ENCODE assay signal across 13 mouse cellular contexts in the genomic region with DNA sequence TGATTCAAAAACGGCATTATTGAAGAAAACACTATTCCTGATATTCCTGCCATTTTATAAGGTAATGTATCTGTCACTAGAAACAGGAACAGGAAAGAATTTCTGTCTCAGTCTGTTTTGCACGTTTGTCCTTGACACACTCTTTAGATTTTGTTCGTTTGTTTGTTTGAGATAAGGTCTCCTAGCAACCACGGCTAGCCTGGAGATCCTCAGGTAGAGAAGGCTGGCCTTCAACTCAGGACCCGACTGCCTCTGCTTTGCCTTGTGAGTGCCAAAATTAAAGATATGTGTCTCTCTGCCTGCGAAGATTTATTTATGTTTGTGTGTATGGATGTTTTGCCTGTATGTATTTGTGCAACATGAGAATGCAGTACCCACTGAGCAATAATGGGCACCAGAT. TPM values are rescaled to one million over a fixed set of nuclear protein-coding genes. Genes with fewer than 3 reads are reported as not detected.
A peak's percentile ranks its signal among the peaks of the same experiment; 100 is the strongest.
DNase-seq lines count a peak whose midpoint lies in the region; ATAC-seq and TF ChIP-seq lines count a peak whose summit lies in the region.
"Had no signal": no experiment of that assay in that cellular context is flagged by ENCODE, and none has a peak within 500 bp of the region (broad histone marks: within the 10 kb centered on the region; RNA-seq: fewer than 3 reads in every experiment).

No protein-coding gene starts in this region.

- H3K27ac ChIP-seq in lung, postnatal 0 days (ENCODE audit: low read length), result no peak overlapping the region
- H3K27ac ChIP-seq in stomach, embryonic 15.5 days, result no peak overlapping the region
- H3K27ac ChIP-seq: forebrain, embryonic 12.5 days had no signal

- no peaks in the 10 kb centered on the region for H3K36me3 ChIP-seq in lung, postnatal 0 days (ENCODE audit: insufficient read depth, low read length)
- H3K36me3 ChIP-seq in stomach, embryonic 15.5 days, result no peaks in the 10 kb centered on the region; the same call in 1 of the 2 replicates

- H3K9me3 ChIP-seq in lung, postnatal 0 days (ENCODE audit: low read length), result no peaks in the 10 kb centered on the region
- H3K9me3 ChIP-seq in stomach, embryonic 15.5 days, result no peaks in the 10 kb centered on the region
- H3K9me3 ChIP-seq: forebrain, embryonic 12.5 days; megakaryocyte, embryonic 14.5 days had no signal

- peak; percentile 40 for DNase-seq in adrenal gland, adult 2 months
- DNase-seq in adrenal gland, postnatal 4 days (ENCODE audit: low spot score in 2 of 2), result no peak
- DNase-seq in lung, postnatal 0 days (ENCODE audit: low spot score), result peak; percentile 16
- DNase-seq in lung, postnatal 14 days, result no peak
- peak; percentile 73 for DNase-seq in large intestine, adult 2 months (ENCODE audit: low read depth, low spot score)
- no peak for DNase-seq in gastrocnemius, postnatal 36 days
- DNase-seq in right cerebral cortex, postnatal 36 days (ENCODE audit: low spot score in 2 of 2), result no peak
- DNase-seq: gastrocnemius, postnatal 25 days; thymus, adult 18-20 months had no signal

- no peak for TF ChIP-seq CTCF in lung, postnatal 0 days (IDR thresholded peaks at IDR 0.05)

- TF ChIP-seq EP300 in lung, postnatal 0 days (IDR thresholded peaks at IDR 0.05), result no peak

- no peak overlapping the region for H3K4me3 ChIP-seq in lung, postnatal 0 days (ENCODE audit: low read depth, low read length)
- H3K4me3 ChIP-seq in stomach, embryonic 15.5 days (replicated peaks), result no peak overlapping the region
- H3K4me3 ChIP-seq: forebrain, embryonic 12.5 days; megakaryocyte, embryonic 14.5 days had no signal

- no peaks in the 10 kb centered on the region for H3K4me1 ChIP-seq in lung, postnatal 0 days (ENCODE audit: insufficient read depth, low read depth, low read length)
- H3K4me1 ChIP-seq in stomach, embryonic 15.5 days, result no peaks in the 10 kb centered on the region
- H3K4me1 ChIP-seq: forebrain, embryonic 12.5 days had no signal

- no peaks in the 10 kb centered on the region for H3K27me3 ChIP-seq in lung, postnatal 0 days (replicated peaks; ENCODE audit: insufficient read depth, low read length)
- H3K27me3 ChIP-seq in stomach, embryonic 15.5 days (replicated peaks), result no peaks in the 10 kb centered on the region
- H3K27me3 ChIP-seq: forebrain, embryonic 12.5 days; megakaryocyte, embryonic 14.5 days had no signal

- intact Hi-C loops in gastrocnemius, postnatal 36 days (cut with DNase I), result loop anchor here (10.0 kb wide), 1 partner anchor 243 kb away; no protein-coding TSS in a partner anchor

- no peak; the same call in 1 of the 2 replicates for ATAC-seq in lung, postnatal 0 days
- peak; percentile 73 for ATAC-seq in stomach, embryonic 15.5 days (ENCODE audit: insufficient read depth, low FRiP score, low read depth)
- ATAC-seq: hindbrain, embryonic 16.5 days had no signal

- WGBS in lung, postnatal 0 days, result 19% methylated on average over 6 of the region's 6 CpGs
- WGBS in large intestine, adult 2 months, result 17% methylated on average over 6 of the region's 6 CpGs
- 34% methylated on average over 6 of the region's 6 CpGs for WGBS in stomach, embryonic 15.5 days

- H3K4me2 ChIP-seq in lung, postnatal 0 days (replicated peaks; ENCODE audit: low read depth, low read length), result no peak overlapping the region
- no peak overlapping the region for H3K4me2 ChIP-seq in stomach, embryonic 15.5 days
- H3K4me2 ChIP-seq: forebrain, embryonic 12.5 days had no signal

- H3K9ac ChIP-seq in lung, postnatal 0 days (replicated peaks; ENCODE audit: low read depth), result no peak overlapping the region
- no peak overlapping the region for H3K9ac ChIP-seq in stomach, embryonic 15.5 days
- H3K9ac ChIP-seq: forebrain, embryonic 12.5 days had no signal

RNA-seq across cellular contexts. Expression of gene Coch, which starts 48.7 kb away (rescaled TPM):
- under 1 TPM; 0.21 to 0.81 TPM for total RNA-seq in adrenal gland, adult 2 months (2021)
- polyA plus RNA-seq in adrenal gland, adult 2 months (2012; rRNA removed), result 0.95 and 1.0 TPM in 2 replicates
- total RNA-seq in adrenal gland, postnatal 4 days (2021), result under 1 TPM; 0.79 to 0.87 TPM
- 0.27 and 0.42 TPM in 2 replicates for polyA plus RNA-seq in lung, postnatal 0 days (2015; fragmentation: Nextera tagmentation; extraction: Ambion mirVana)
- 0.38 and 0.48 TPM in 2 replicates for polyA plus RNA-seq in large intestine, adult 2 months (2012; rRNA removed)
- 2.4 and 3.3 TPM in 2 replicates for polyA plus RNA-seq in stomach, embryonic 15.5 days (2015; fragmentation: Nextera tagmentation; extraction: Ambion mirVana)
- total RNA-seq in gastrocnemius, postnatal 36 days (2021), result under 1 TPM in 1 of 2 experiments, not detected in 1; 0.18 TPM

RNA-seq across cellular contexts. Expression of gene Ap4s1, which starts 49.0 kb away (rescaled TPM):
- 10 to 100 TPM; 18.5 to 27.9 TPM for total RNA-seq in adrenal gland, adult 2 months (2021)
- 6.6 and 7.1 TPM in 2 replicates for polyA plus RNA-seq in adrenal gland, adult 2 months (2012; rRNA removed)
- 10 to 100 TPM; 19.9 to 21.5 TPM for total RNA-seq in adrenal gland, postnatal 4 days (2021)
- 30.8 and 35.1 TPM in 2 replicates for polyA plus RNA-seq in lung, postnatal 0 days (2015; fragmentation: Nextera tagmentation; extraction: Ambion mirVana)
- polyA plus RNA-seq in large intestine, adult 2 months (2012; rRNA removed), result 4.4 and 5.2 TPM in 2 replicates
- 27.7 and 31.3 TPM in 2 replicates for polyA plus RNA-seq in stomach, embryonic 15.5 days (2015; fragmentation: Nextera tagmentation; extraction: Ambion mirVana)
- total RNA-seq in gastrocnemius, postnatal 36 days (2021), result 10 to 100 TPM; 50.4 to 56.7 TPM

RNA-seq across cellular contexts. Expression of gene Strn3, which starts 49.8 kb away (rescaled TPM):
- total RNA-seq in adrenal gland, adult 2 months (2021), result 10 to 100 TPM; 79.5 to 80.8 TPM
- polyA plus RNA-seq in adrenal gland, adult 2 months (2012; rRNA removed), result 30.8 and 34.0 TPM in 2 replicates
- total RNA-seq in adrenal gland, postnatal 4 days (2021), result 10 to 100 TPM; 81.6 to 84.8 TPM
- polyA plus RNA-seq in lung, postnatal 0 days (2015; fragmentation: Nextera tagmentation; extraction: Ambion mirVana), result 34.2 and 34.8 TPM in 2 replicates
- polyA plus RNA-seq in large intestine, adult 2 months (2012; rRNA removed), result 6.5 and 8.7 TPM in 2 replicates
- polyA plus RNA-seq in stomach, embryonic 15.5 days (2015; fragmentation: Nextera tagmentation; extraction: Ambion mirVana), result 38.9 and 40.6 TPM in 2 replicates
- total RNA-seq in gastrocnemius, postnatal 36 days (2021), result 100 to 1,000 TPM; 129 to 132 TPM

Comparison
In these comparisons a context has a peak if more than half of its experiments do, and no peak if none do; other contexts are left out.
1. DNase-seq: peak in adrenal gland, adult 2 months (single experiment), lung, postnatal 0 days (single experiment) and large intestine, adult 2 months (single experiment); none in adrenal gland, postnatal 4 days (0 of 2), lung, postnatal 14 days (single experiment), gastrocnemius, postnatal 36 days (0 of 2) and right cerebral cortex, postnatal 36 days (0 of 2).